In the genomic region with DNA sequence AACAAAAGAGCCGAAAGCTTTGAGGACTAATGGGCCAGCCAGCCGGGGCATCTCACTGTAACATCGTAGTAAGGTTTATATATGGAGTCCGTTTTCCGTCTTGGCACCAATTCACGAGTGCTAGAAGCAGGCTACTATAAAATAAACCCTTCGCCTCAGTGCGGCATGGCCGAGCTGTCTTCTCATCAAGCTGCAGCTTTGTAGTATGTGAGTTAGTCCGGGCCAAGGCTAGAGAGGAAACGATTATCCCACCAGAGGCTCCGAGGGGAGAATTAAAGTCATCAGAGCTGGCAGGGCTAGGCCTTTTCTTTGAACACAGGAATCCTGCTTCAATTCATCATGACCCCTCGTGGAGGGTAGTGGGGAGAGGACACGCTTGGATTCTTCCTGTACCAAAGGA, we compare ENCODE assay signal across 12 mouse cellular contexts.
DNase-seq lines count a peak whose midpoint lies in the region; ATAC-seq and TF ChIP-seq lines count a peak whose summit lies in the region.
"Had no signal": no experiment of that assay in that cellular context is flagged by ENCODE, and none has a peak within 500 bp of the region (broad histone marks: within the 10 kb centered on the region; RNA-seq: fewer than 3 reads in every experiment).

No protein-coding gene starts in this region.

- TF ChIP-seq CTCF in lung, postnatal 0 days (IDR thresholded peaks at IDR 0.05): peak; percentile 8; the same call in 1 of the 2 replicates

- no peak for TF ChIP-seq EP300 in lung, postnatal 0 days (IDR thresholded peaks at IDR 0.05)

- WGBS in kidney, embryonic 14.5 days: 21% methylated on average over 14 of the region's 14 CpGs
- 41% methylated on average over 14 of the region's 14 CpGs for WGBS in lung, postnatal 0 days
- WGBS in limb, embryonic 14.5 days: 26% methylated on average over 14 of the region's 14 CpGs

- H3K9me3 ChIP-seq in kidney, embryonic 14.5 days (ENCODE audit: control insufficient read depth, low read length): no peaks in the 10 kb centered on the region
- no peaks in the 10 kb centered on the region for H3K9me3 ChIP-seq in lung, postnatal 0 days (ENCODE audit: low read length)
- H3K9me3 ChIP-seq in limb, embryonic 14.5 days (ENCODE audit: control insufficient read depth, low read length): no peaks in the 10 kb centered on the region
- H3K9me3 ChIP-seq: hindbrain, embryonic 13.5 days had no signal

- no peaks in the 10 kb centered on the region for H3K36me3 ChIP-seq in kidney, embryonic 14.5 days (ENCODE audit: control insufficient read depth, insufficient read depth, low read length)
- no peaks in the 10 kb centered on the region for H3K36me3 ChIP-seq in lung, postnatal 0 days (ENCODE audit: insufficient read depth, low read length)
- no peaks in the 10 kb centered on the region for H3K36me3 ChIP-seq in limb, embryonic 14.5 days (ENCODE audit: control insufficient read depth, insufficient read depth, low read length)
- H3K36me3 ChIP-seq: hindbrain, embryonic 13.5 days had no signal

- H3K27ac ChIP-seq in kidney, embryonic 14.5 days (ENCODE audit: low read depth, low read length): no peak overlapping the region
- H3K27ac ChIP-seq in lung, postnatal 0 days (ENCODE audit: low read length): 0 out of 2 replicates have a peak overlapping the region, but pooled peaks have one; percentile 26
- peak overlapping the region; percentile 8; the same call in 1 of the 2 replicates for H3K27ac ChIP-seq in limb, embryonic 14.5 days (replicated peaks; ENCODE audit: low read depth, low read length)
- H3K27ac ChIP-seq: hindbrain, embryonic 13.5 days; left cerebral cortex, adult 2 months had no signal

- H3K9ac ChIP-seq in kidney, embryonic 14.5 days (ENCODE audit: low read depth, low read length): 0 out of 2 replicates have a peak overlapping the region, but pooled peaks have one; percentile 4
- no peak overlapping the region for H3K9ac ChIP-seq in lung, postnatal 0 days (replicated peaks; ENCODE audit: low read depth)
- no peak overlapping the region for H3K9ac ChIP-seq in limb, embryonic 14.5 days (ENCODE audit: low read depth, low read length, severe bottlenecking)
- H3K9ac ChIP-seq: hindbrain, embryonic 13.5 days had no signal

- H3K4me2 ChIP-seq in kidney, embryonic 14.5 days (replicated peaks; ENCODE audit: low read depth, low read length): no peak overlapping the region; the same call in 1 of the 2 replicates
- H3K4me2 ChIP-seq in lung, postnatal 0 days (replicated peaks; ENCODE audit: low read depth, low read length): 0 out of 2 replicates have a peak overlapping the region, but pooled peaks have one; percentile 9
- 0 out of 2 replicates have a peak overlapping the region, but pooled peaks have one; percentile 3 for H3K4me2 ChIP-seq in limb, embryonic 14.5 days (replicated peaks; ENCODE audit: low read depth, low read length, severe bottlenecking)
- H3K4me2 ChIP-seq: hindbrain, embryonic 13.5 days had no signal

- DNase-seq in kidney, postnatal 14 days: no peak
- peak; percentile 66 for DNase-seq in lung, postnatal 0 days (ENCODE audit: low spot score)
- DNase-seq in lung, postnatal 25 days (ENCODE audit: low spot score): no peak
- peak; percentile 72 for DNase-seq in limb, embryonic 14.5 days (ENCODE audit: low spot score)
- DNase-seq in urinary bladder, postnatal 4 days (ENCODE audit: low spot score in 2 of 2): no peak
- DNase-seq in adrenal gland, adult 18-20 months (ENCODE audit: low spot score in 2 of 2): no peak
- DNase-seq: liver; midbrain, embryonic 14.5 days; right cerebral cortex, postnatal 4 days had no signal

- H3K4me3 ChIP-seq in kidney, embryonic 14.5 days (ENCODE audit: low read length): no peak overlapping the region
- no peak overlapping the region for H3K4me3 ChIP-seq in lung, postnatal 0 days (ENCODE audit: low read depth, low read length)
- H3K4me3 ChIP-seq in limb, embryonic 14.5 days (replicated peaks; ENCODE audit: low read length): no peak overlapping the region
- H3K4me3 ChIP-seq: hindbrain, embryonic 13.5 days; left cerebral cortex, adult 2 months had no signal

- H3K4me1 ChIP-seq in kidney, embryonic 14.5 days (ENCODE audit: control insufficient read depth, insufficient read depth, low read length): no peaks in the 10 kb centered on the region
- H3K4me1 ChIP-seq in lung, postnatal 0 days (ENCODE audit: insufficient read depth, low read depth, low read length): no peaks in the 10 kb centered on the region
- peaks cover 11% of the 10 kb centered on the region; the same call in 1 of the 2 replicates for H3K4me1 ChIP-seq in limb, embryonic 14.5 days (ENCODE audit: control insufficient read depth, insufficient read depth, low read length)

- ATAC-seq in kidney, embryonic 14.5 days (ENCODE audit: low FRiP score, low TSS enrichment): no peak
- ATAC-seq in lung, postnatal 0 days: peak; percentile 34
- peak; percentile 70 for ATAC-seq in limb, embryonic 14.5 days (ENCODE audit: low FRiP score, low read depth)

- no peaks in the 10 kb centered on the region for H3K27me3 ChIP-seq in kidney, embryonic 14.5 days (ENCODE audit: control insufficient read depth, insufficient read depth, low read length)
- H3K27me3 ChIP-seq in lung, postnatal 0 days (replicated peaks; ENCODE audit: insufficient read depth, low read length): no peaks in the 10 kb centered on the region
- no peaks in the 10 kb centered on the region for H3K27me3 ChIP-seq in limb, embryonic 14.5 days (ENCODE audit: control insufficient read depth, insufficient read depth, low read length)
- H3K27me3 ChIP-seq: hindbrain, embryonic 13.5 days had no signal

- no peak for TF ChIP-seq POLR2A in limb, embryonic 14.5 days (IDR thresholded peaks at IDR 0.05; ENCODE audit: borderline replicate concordance, extremely low read depth, insufficient read depth, insufficient read length)

Comparison
In these comparisons a context has a peak if more than half of its experiments do, and no peak if none do; other contexts are left out.
1. DNase-seq: peak in lung, postnatal 0 days (single experiment) and limb, embryonic 14.5 days (single experiment); none in kidney, postnatal 14 days (single experiment), lung, postnatal 25 days (single experiment), urinary bladder, postnatal 4 days (0 of 2) and adrenal gland, adult 18-20 months (0 of 2).